Mouse (Mus musculus) MEL-GATA-1-ER (cell line): ENCODE data around the gene Barhl1.

Experiments used
- DNase-seq: peaks from one replicate; pipeline ENCODE4 v3.0.0-alpha.2; 2012; ENCODE audit warnings: low read depth; ENCODE audit errors: extremely low read depth

Gene Barhl1

GRCm38 (mm10) chr2:28863857-28864256, 52.6 kb downstream of the Barhl1 start:
- no peak for DNase-seq

- DNase-seq = no peak
Observed at GRCm38 (mm10) chr2:28860678-28861423, 55.6 kb downstream of the Barhl1 start.

- DNase-seq = no peak
Observed at GRCm38 (mm10) chr2:28859303-28859702, 57.2 kb downstream of the Barhl1 start.
